Mouse (Mus musculus) cerebellum, postnatal 36 days (tissue): ENCODE measurements around the gene Tekt3.

Experiments
- DNase-seq, 2 experiments: peaks; one replicate each; pipeline ENCODE4 v3.0.0; 2021 to 2022; ENCODE audit warnings: mixed read lengths in 2 of 2

The Tekt3 gene

DNA sequence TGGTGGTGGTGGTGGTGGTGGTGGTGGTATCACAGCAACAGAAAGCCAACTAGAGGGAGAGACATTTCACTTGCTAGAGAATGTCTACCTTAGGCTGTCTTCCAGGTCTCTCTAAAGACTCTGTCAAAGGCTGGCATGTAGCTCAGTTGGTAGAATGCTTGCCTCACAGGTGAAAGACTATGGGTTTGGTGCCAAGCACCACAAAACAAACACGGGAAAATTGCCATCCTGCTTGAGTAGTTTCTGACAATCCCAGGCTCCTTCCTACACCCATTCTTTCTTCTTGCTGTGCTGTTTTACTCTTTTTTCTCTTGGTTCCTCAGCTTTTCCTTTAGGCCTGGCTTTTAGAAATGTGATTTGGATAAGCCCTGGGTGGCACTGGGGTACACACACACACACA lies 5.1 kb downstream of the Tekt3 start:
- DNase-seq = no peak

DNA sequence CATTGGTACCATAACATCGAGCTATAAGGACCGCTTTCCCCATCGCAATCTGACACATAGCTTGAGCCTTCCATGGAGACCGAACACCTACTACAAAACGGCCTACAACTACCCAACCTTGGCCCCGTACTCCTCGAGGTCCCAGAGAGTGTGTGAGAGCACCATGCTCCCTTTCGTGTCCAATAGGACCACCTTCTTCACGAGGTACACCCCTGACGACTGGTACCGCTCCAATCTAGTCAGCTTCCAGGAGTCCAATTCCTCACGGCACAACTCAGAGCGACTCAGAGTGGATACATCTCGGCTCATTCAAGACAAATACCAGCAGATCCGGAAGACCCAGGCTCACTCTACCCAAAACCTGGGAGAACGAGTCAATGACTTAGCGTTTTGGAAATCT lies 8.6 kb downstream of the Tekt3 start:
- DNase-seq = no peak

DNA sequence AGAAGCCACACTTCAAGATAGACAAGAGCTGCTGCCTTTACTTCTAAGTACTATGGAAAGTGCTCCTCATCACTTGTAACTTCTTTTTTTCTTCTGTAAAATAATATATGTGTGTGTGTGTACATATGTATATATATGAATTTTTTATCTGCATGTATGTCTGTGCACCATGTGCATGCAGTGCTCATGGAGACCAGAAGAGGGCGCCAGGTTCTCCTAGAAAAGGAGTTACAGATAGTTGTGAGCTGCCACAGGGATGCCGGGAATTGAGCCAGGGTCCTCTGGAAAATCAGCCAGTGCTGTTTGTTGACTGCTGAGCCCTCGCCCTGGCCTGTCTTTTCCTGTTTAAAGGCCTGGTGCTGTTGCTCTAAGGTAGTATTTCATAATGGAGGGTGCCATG lies 23.1 kb downstream of the Tekt3 start:
- no peak for DNase-seq

DNA sequence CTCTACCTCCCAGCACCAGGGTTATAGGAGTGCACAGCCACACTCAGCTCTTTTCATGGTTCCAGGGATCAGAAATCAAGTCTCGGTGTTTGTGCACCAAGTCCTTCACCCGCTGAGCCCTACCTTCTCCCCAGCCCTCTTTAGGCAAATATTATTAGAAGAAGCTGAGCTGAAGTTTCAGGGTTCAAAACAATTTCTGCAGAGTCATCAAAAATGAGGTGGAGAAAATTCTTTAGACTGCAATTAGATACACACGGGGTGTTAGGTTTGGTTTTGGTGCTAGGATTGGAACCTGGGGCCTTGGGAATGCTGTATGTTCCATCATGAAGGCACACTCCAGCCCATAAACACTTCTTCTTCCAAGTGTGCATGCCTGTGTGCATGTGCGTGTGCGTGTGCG lies 27.2 kb downstream of the Tekt3 start:
- no peak for DNase-seq

DNA sequence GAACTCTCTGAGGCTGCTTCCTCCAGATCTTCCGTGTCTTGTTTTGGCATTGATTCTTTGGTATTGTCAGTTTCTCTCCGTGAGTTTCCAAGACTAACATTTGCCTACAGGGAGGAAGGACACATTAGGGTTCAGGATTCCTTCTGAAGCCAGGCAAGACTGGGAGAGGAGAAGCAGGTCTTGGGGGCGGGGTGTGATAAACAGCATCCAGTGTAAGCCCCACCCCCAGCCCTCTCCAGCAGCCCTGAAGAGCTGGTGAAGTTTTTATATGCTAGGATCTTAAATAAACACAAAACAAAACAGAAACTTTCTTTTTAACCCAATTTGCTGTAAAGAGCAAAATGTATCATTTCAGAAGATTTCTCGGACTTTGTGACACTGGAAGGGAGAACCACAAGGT lies 28.8 kb downstream of the Tekt3 start:
- DNase-seq = no peak

DNA sequence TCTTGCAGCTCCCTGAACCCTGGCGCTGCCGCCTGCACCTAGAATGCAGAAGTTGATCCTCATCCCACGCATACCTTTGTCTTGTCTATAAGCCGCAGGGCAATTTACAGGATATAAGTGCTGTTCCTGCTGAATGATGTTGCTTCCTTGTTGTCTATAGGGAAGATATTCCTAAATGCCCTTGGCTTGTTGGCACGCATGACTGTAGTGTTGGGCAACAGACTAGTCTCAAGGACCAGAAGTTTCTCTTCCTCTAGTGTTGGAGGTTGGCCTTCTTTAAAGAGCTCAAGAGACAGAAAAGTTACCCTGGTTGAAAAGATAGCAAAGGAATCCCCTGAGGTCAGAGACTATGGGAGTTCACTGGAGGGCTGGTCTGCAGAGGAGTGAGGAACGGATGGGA lies 29.5 kb downstream of the Tekt3 start:
- no peak for DNase-seq

DNA sequence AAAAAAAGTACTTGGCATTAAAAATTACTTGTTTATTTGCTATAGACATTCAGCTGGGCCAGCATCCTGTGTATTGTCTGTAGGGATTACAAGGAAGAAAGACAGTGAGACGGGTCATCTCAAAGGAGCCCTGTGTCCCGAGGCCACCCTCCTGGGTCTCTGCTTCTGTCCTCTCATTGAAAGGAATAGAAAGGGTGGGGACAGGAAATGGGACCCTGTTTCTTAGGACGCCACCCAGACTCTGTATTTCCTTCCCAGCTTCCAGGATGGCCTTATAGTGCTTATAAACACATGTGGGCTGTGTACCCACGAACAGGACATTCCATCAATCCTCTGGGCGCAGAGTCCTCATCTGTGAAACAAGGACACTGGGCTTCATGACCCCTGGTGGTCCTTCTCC lies 30.8 kb downstream of the Tekt3 start:
- DNase-seq = no peak

DNA sequence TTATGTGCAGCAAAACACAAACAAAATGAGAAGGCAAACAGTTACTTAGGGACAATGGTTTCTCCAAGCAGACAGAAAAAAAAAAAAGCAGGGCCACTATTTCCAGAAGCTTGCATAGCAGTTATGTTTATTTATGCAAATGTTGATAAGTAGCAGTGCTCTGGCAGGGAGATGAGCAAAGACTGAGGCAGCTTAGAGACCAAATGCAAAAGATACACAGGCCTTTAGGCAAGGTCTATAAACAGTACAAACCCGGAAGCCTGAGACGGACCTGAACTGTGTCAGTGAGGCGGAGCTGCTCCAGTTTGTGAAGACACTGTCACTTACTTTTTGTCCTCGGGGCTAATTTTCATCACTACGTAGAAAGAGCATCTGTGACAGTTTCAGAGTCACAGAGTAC lies 32.1 kb downstream of the Tekt3 start:
- no peak for DNase-seq

DNA sequence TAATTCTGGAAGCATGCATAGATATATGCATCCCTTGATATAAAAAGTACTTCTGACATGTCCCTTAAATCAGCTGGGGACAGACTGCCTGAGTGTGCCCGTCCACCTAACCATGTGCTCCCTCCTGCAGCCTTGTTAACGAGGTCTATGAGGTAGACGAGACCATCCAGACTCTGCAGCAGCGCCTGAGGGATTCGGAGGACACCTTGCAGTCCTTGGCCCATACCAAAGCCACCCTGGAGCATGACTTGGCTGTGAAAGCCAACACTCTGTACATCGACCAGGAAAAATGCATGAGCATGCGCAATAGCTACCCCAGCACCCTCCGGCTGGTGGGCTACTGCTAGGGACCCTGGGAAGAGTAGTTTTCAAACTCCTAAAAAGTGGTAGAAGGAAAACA lies 33.0 kb downstream of the Tekt3 start:
- DNase-seq = no peak

DNA sequence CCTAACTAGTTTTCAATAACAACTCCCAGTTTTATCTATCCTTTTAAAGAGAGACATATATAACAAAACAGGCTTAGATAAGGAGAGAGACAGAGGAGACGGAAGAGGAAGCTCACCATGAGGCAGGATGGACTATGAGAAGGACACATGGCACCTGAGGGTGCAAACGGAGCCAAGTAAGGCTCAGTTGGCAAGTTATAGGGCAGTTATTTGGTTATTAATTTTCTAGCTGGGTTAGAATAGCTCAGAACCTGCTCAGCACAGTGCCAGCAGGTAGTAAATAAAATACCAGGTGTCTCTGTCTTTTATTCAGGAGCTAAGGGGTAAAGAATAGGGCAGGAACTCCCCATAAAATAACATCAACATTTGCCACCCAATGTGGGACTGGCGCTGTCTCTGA lies 36.6 kb downstream of the Tekt3 start:
- no peak for DNase-seq

DNA sequence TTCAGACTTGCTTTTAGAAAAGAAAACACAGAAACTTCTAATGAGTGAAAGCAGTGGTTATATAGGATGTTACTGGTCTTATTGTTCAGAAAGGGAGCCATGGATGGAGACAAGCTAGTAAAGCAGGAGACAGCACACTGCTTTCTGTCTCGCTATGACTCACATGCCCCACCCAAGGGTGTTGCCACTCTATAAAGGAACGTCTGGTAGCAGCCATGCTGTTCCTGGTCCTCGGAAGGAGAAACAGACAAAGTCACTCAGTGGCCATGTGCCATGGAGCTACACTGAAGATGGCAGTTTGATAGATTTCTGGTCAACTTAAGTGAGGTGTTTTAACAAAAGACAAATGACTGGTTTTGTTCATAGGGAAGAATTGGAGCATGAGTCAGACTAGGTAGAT lies 37.9 kb downstream of the Tekt3 start:
- no peak for DNase-seq

DNA sequence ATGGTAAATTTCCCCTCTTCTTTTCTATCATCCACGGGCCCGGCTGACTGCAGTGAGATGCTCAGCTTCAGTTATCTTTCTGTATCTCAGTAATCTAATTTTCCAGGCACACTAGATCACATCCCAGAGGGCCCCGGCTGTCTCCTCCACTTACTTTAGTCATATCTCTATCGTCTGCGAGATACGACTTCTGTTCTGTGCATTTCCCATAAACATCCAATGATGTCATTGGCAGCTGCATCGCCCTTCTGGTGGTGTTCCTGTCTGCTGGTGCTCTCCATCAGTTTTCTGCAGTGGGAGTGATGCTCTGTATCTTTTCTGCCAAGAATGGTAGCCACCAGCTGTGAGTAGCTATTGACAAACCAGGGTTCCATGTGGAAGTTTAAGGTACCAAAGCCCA lies 41.8 kb downstream of the Tekt3 start:
- DNase-seq = no peak

DNA sequence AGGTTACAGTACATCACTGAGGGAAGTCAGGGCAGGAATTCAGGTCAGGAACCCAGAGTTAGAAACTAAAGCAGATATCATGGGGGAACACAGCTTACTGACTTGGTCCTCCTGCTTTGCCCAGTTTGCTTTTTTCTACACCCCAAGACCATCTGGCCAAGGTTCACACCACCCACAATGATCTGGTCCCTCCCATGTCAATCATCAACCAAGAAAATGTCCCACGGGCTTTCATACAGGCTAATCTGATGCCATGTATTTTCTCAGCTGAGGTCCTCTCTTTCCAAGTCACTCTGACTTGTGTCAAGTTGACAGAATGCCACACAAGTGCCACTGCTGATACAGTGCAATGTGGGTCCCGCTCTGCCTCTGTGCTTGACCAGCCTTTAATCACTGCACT lies 42.6 kb downstream of the Tekt3 start:
- DNase-seq = no peak

DNA sequence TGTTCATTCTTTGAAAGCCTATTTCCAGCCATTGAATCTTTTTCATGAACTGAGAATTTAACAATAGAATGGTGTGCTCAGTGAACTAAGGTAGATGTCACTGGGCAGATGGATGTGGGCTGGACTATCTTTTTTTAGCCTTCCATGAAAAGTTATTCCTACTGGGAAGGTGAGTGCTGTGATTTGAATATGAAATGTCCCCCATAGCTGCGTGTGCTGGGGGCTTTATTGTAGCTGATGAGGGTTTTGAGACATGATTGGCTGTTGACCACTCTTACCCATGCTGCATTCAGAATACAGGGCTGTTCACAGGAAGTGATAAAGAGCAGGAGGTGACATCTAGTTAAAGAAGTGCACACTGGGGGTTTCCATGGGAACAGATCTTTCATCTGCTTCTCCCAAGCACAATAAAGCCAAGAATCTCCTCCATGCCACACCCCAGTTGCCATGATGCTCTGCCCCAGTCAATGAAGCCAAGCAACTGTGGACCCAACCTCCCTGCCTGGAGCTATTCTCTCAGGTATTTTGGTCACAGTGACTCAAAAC lies 47.8 kb downstream of the Tekt3 start:
- DNase-seq = no peak

DNA sequence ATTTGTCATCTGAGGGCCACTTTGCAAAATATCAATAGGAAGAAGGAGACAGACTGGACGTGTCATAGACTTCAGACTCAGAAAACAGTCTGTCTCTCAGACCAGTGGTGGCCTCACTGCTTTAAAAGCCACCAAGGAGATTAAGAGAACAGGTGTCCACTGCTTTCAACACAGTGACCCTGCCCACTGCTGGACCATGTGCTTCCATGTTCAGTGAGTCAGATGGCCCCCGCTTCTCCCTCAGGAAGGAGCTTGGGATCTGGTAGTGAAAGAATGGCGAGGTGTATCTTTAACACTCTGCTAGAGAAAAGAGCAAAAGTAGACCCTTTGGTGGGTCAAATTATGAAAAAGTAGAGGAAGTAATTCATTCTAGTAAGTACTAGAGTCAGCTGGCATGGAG lies 48.9 kb downstream of the Tekt3 start:
- DNase-seq = no peak

DNA sequence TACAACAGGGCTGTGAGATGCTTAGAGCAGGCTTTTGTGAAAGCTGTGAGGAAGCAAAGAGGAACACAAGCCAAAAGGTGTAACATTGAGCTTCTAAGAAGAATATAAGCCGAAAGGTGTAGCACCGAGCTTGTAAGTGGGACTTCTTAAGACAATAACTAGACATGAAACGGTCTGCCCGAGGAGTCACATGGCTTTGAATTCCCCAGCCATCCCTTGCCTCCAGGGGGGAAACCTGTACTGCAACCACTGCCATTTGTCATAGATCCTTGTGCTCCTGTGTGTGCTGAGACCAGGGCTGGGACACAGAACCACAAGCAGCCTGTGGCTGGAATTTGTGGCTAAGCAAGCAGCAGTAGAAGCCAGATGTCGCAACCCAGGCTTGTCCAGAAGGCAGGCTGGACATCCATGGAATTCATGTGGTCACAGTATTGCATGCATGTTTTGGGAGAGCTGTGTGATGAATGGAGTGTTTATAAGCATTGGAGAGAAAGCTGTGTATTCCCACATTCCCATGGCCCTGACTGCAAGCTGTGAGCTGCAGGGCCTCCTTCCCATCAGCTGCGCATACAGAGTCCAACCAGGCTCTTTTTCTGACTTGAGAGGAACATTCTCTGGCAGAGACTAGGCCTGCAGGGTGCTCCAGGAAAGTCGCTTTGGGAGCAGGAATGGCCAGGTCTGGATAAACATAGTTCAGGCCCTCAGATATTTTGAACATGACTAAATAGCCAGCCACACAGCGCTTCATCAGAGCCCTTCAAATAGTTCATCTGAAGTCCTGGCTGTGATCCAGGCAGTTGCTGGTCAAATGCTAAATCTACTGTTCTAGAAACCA lies 53.6 kb downstream of the Tekt3 start:
- no peak for DNase-seq

DNA sequence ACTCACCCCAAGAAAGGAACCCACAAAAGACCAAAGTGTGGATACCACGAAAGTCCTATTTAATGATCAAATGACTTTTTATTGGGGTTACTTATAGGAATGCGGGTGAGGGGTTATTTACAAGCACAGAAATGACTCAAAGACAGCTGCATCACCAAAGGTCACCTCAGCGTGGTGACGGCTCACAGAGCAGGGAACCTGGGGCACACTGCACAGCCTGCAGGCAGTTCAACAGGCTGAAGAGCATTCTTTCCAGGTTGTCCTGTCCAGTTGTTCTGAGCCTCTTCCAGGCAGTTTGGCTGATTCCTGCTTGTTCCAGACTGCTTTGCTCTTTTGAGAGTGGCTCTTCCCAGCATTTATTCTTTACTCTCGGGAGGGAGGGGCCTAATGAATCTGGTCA lies 55.2 kb downstream of the Tekt3 start:
- DNase-seq = no peak

DNA sequence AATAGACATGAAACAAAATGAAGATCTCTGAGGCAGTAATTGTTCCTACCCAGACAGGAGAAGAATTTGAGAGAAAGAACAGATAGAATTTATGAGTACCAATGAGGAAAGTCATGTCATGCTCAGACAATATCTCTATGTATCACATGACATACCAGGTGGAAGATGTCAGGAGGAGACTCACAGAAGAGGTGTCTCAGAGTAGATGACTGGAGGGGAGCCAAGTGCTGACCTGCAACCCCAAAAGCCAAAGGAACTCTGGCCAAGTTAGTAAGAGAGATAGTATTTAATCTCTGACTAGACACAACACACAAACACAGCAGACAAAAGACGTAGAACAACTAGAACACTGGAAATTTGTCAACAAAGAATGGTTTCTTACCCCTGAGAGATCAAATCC lies 55.8 kb downstream of the Tekt3 start:
- no peak for DNase-seq

DNA sequence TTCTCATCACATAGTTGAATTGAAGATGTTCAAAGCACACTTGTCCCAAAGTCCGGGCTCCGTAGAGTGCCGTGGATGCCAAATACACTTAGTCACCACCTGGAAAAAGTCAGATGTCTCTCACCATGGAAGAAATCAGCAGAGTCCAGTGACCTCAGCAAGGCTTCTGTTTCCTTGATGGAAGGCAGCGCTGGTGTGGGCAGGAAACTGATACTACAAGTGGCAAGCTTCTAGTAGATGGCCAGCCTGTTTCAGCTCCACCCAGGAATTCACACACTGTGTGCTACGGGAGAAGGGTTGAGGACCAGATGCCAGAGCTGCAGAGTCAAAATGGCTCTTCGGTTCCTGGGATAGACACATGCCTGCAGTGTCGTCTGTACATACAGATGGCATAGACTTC lies 58.3 kb downstream of the Tekt3 start:
- DNase-seq = no peak

DNA sequence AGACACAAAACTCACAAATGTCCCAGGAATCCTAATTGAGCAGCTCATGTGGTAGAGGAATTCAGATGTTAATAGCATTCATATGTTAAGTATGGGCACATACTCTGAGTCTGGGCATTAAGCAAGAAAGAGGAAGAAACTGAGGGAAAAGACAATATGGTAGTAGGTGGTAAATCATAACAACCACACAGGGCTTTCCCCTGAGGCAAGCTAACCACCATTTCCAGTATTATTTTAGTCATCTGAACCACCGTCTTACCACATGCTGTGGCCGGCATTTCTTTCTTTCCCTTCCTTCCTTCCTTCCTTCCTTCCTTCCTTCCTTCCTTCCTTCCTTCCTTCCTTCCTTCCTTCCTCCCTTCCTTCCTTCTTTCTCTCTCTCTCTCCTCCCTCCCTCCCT lies 60.8 kb downstream of the Tekt3 start:
- no peak for DNase-seq

DNA sequence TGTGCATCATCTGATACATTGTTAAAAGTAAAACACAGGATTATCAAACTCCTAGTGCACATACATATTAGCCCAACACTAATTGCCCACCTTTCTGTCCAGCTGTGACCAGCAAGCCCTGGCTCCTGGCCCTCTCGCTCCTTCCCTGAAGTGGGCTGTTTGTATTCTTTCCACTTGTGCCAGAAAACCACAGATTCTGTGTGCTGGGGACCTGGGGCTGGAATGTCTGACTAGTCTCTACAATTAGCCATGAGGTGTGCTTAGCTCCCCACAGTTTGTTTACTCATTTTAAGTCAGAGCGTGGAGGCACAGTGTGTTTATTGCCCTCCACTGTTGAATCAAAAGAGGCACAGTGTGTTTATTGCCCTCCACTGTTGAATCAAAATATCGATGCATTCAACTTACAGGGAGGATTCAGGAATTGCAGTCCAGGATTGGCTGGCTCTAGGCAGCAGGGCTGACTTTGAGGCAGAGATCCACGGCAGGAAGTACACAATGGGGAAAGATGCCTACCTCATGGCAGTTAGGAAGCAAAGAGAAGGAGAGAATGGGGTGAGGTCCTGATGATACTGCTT lies 61.4 kb downstream of the Tekt3 start:
- DNase-seq = no peak

DNA sequence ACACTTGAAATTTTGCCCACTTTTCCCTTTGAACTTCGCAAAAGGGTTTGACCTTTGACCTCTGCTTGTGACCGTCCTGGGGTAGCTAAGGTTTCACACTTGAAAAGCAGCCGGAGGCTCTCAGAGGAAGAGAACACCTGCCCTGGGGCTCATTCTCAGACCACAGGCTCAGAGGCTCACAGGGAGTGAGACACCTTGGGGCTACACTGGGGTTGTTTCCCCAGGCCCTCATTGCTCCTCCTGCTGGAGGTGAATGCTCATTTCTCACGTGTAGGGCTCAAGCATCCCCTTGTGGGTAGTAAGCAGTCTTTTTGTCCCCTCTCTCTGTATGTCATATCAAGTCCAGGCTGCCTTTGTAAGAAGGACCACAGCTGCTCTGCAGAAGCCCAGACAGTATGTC lies 62.9 kb downstream of the Tekt3 start:
- no peak for DNase-seq

DNA sequence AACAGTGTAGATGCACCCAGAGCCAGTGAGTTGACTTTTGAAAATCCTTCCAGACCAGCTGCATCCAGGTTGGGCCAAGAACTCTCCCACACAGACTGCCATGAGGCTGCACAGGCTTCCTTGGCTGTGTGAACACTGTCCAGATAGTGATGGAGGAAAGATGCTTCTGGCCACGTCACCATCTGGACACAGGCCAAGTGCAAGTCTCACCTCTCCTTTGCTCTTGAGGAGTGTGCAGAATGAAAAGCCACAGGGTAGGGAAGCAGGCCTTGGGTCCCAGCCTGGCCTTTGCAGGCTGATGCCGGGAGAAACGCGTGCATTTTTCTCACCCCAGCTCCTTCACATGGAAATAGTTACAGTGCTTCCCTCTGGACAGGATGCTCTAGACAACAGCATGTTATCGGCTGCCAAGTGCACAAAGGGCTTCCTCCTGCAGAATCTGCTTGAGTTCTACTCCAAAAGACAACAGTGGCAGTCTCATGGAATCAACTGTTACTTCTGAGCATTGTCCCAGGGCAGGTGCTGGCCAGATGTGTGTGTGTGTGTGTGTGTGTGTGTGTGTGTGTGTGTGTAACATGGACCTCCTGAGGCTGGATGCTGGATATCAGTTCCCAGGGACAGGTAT lies 64.5 kb downstream of the Tekt3 start:
- no peak for DNase-seq

DNA sequence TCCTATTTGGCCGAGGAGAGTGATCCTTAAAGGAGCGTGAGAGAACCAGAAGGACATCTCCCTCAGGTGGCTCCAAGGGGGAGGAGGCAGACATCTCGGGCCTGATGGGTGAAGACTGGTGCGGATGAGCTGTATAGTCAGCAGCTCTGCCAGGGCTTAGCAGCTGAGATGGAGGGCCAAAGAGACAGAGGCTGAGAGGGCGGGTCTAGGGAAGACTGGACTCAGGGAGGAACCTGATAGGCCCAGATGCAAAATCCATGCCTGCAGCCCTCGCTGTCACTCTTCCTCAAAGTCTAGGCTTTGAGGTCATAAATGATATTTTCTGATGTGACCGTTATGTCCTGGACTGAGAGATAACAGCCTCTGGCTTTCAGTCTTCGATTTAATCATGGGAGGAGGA lies 65.5 kb downstream of the Tekt3 start:
- no peak for DNase-seq
